Mouse (Mus musculus) heart, adult 2 months (tissue): Measurements from ENCODE around the gene Gm10945. TPM values are rescaled to one million over a fixed set of nuclear protein-coding genes. Genes with fewer than 3 reads are reported as not detected.

Experiments
- DNase-seq, 2 experiments: peaks; one replicate each; pipeline ENCODE4 v3.0.0; 2021
- H3K27ac ChIP-seq: fragments of 200-600 bp; 2 replicates; pipeline ENCODE4 v1.8.1; 2022
- H3K27me3 ChIP-seq: fragments of 200-500 bp; 2 replicates; pipeline ENCODE4 v1.6.1; 2012; ENCODE audit warnings: mild to moderate bottlenecking, low read length, inconsistent platforms, mixed read lengths; ENCODE audit not compliant: control insufficient read depth, insufficient read depth
- H3K36me3 ChIP-seq: fragments of 200-500 bp; 2 replicates; pipeline ENCODE4 v1.6.1; 2012; ENCODE audit warnings: low read length, inconsistent platforms; ENCODE audit not compliant: control insufficient read depth, insufficient read depth
- H3K4me1 ChIP-seq: fragments of 200-500 bp; 2 replicates; pipeline ENCODE4 v1.6.1; 2011; ENCODE audit warnings: low read length; ENCODE audit not compliant: control insufficient read depth, insufficient read depth
- H3K4me3 ChIP-seq: fragments of 200-600 bp; 2 replicates; pipeline ENCODE4 v1.8.1; 2022
- H3K79me2 ChIP-seq: fragments of 200-500 bp; replicated peaks from 2 replicates; pipeline ENCODE4 v1.6.1; 2012; ENCODE audit warnings: mild to moderate bottlenecking, inconsistent platforms, low read length, moderate library complexity, mixed read lengths; ENCODE audit not compliant: control insufficient read depth, insufficient read depth
- H3K9ac ChIP-seq: fragments of 200-500 bp; 2 replicates; pipeline ENCODE4 v1.6.1; 2012; ENCODE audit warnings: low read depth, mild to moderate bottlenecking, control low read depth, inconsistent platforms, low read length, mixed read lengths
- CTCF ChIP-seq: fragments of 200-600 bp; IDR thresholded peaks from 2 replicates; pipeline ENCODE4 v1.8.1; 2022; ENCODE audit warnings: antibody characterized with exemption, mild to moderate bottlenecking, moderate library complexity
- EP300 ChIP-seq: fragments of 200-500 bp; IDR thresholded peaks from 2 replicates; pipeline ENCODE4 v1.6.1; 2011; ENCODE audit warnings: low read depth, low read length, control low read depth; ENCODE audit not compliant: insufficient read depth
- POLR2A ChIP-seq: fragments of 200-500 bp; IDR thresholded peaks from 2 replicates; pipeline ENCODE4 v1.6.1; 2011; ENCODE audit warnings: mild to moderate bottlenecking, low read depth, low read length, control low read depth; ENCODE audit not compliant: insufficient read depth
- WGBS: fragments of 180-500 bp; shearing (Covaris S2); methylation state at CpG from one replicate; pipeline ENCODE4 v1.1.7; 2018; 5-methylcytosine and 5-hydroxymethylcytosine counted together
- intact Hi-C: fragments of 180-260 bp; cut with DNase I; formaldehyde crosslinking; loops from one replicate; pipeline ENCODE4 v1.15.1; 2025
- long read RNA-seq: library from polyadenylated mRNA; stranded (forward); transcript quantifications from one replicate; pipeline ENCODE4 v2.0.0, GENCODE M21; 2021
- polyA plus RNA-seq: library from polyadenylated mRNA; depleted of rRNA; stranded (reverse); fragments of >200 nt; gene quantifications from 2 replicates; pipeline ENCODE4 v1.2.3, GENCODE M21; 2012; rRNA removed
- total RNA-seq, 2 experiments: library from RNA; stranded (reverse); gene quantifications; 2 replicates each; pipeline ENCODE4 v1.2.3; 2021

The Gm10945 gene
- total RNA-seq, result not detected
- not detected in 2 replicates for polyA plus RNA-seq
- long read RNA-seq, result 0 reads

DNA sequence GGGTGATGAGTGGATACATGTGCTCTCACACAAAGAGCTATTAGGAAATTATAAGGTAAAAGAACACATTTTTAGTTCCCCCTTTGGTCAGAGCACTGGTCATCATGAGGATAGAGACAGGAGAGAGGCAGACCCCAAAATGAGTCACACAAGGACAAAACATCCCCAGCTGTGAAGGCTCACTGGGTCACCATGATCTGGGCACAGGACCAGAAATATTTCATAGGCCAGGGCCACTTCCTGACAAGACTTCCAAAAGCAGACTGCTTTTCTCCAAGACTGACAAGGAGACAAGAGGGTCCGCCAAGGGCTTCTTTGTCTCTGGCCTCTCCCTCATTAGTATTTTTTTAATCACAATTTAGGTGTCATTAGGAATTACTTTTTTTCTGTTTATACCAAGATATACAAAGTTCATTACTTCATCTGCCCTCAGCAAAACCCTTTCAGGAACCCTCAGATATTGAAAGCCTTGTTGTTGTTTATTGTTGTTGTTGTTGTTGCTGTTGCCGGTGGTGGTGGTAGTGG is at the start of gene Gm10945:
Gene Gm10945 (minus strand): TSS at position 475 of the 525 bp plus-strand sequence.
- DNase-seq, result peak; percentile 41 to 54
- peak within 1 kb of the TSS; percentile 22 for H3K27ac ChIP-seq
- H3K4me3 ChIP-seq, result no peak within 1 kb of the TSS
- TF ChIP-seq CTCF (no peak), POLR2A (no peak), EP300 (no peak)
- intact Hi-C loops, result no loop called here
- no peaks in the 10 kb centered on the region for H3K4me1 ChIP-seq
- 81% methylated on average over 2 of the region's 2 CpGs for WGBS
- H3K36me3 ChIP-seq, result no peaks in the 10 kb centered on the region
- H3K79me2 ChIP-seq, result no peaks in the 10 kb centered on the region
- no peaks in the 10 kb centered on the region for H3K27me3 ChIP-seq
- no peak within 1 kb of the TSS for H3K9ac ChIP-seq

DNA sequence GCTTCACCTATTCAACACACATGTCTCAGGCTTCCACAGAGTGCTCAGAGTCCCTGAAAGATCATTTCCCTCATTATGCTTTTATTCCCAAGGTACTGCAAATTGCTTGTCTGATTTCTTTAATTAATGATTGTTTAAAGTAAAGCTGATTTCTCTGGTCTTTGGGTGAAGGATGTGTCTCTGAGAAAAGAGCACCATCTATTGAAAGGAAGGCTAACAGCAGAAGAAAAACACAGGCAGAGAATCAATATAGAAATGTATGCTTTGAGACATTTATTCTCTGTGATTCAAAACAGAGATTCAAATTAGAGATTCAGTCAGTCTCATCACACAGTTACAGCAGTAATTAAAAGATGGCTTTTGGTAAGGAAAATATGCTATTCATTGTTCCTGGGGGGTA is 28.7 kb upstream of the Gm10945 start:
- Histone ChIP-seq H3K36me3 (no peaks in the 10 kb centered on the region), H3K27me3 (no peaks in the 10 kb centered on the region), H3K4me1 (no peaks in the 10 kb centered on the region), H3K9ac (no peak overlapping the region), H3K4me3 (no peak overlapping the region), H3K79me2 (no peaks in the 10 kb centered on the region), H3K27ac (no peak overlapping the region)
- intact Hi-C loops, result no loop called here
- TF ChIP-seq POLR2A (no peak), EP300 (no peak), CTCF (no peak)
- no peak for DNase-seq

DNA sequence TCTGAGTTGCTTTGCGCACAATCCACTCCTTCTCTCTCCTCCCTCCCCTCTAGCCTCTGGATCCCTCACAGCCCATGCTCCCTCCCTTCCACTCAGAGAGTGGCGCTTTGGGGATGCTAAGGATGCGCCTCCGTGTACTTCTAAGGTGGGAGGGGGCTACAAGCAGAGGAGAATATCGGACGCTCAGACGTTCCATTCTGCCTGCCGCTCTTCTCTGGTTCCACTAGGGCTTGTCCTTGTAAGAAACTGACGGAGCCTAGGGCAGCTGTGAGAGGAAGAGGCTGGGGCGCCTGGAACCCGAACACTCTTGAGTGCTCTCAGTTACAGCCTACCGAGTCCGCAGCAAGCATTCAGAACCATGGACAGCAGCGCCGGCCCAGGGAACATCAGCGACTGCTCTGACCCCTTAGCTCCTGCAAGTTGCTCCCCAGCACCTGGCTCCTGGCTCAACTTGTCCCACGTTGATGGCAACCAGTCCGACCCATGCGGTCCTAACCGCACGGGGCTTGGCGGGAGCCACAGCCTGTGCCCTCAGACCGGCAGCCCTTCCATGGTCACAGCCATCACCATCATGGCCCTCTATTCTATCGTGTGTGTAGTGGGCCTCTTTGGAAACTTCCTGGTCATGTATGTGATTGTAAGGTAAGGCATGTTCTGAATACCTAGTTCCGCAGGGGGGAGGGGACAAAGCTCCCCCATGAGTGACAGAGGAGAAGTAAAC is 27.1 kb upstream of the Gm10945 start:
- no peaks in the 10 kb centered on the region for H3K27me3 ChIP-seq
- DNase-seq, result peak in 1 of 2 experiments; percentile 32
- intact Hi-C loops, result no loop called here

DNA sequence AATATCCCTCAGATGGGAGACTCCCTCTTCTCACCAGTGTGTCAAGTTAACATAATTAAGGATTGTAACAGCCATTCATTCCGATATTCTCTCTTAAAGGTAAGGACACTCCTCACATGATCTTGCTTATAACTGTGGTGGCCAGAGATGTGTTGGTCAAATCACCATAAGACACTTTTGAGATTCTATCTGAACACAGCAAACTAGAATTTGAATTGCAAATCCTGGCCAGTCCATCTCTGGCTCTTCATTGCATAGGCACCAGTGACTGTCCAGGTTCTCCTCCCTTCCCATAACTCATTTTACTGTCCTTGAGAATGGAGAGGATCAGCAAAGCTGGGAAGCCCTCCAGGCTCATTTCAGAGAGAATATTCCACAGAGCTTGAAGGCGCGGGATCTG is 3.4 kb downstream of the Gm10945 start, which contains the start of gene Oprm1:
Gene Oprm1 (plus strand): TSS at position 301 of the 400 bp plus-strand sequence.
- intact Hi-C loops, result no loop called here
- 84% methylated on average over 3 of the region's 3 CpGs for WGBS

More for the DNA sequence above, 27.1 kb upstream of the Gm10945 start:
- no peak overlapping the region for H3K27ac ChIP-seq
- H3K79me2 ChIP-seq, result no peaks in the 10 kb centered on the region
- no peak overlapping the region for H3K9ac ChIP-seq
- no peak overlapping the region for H3K4me3 ChIP-seq
- 4% methylated on average over 25 of the region's 25 CpGs for WGBS
- TF ChIP-seq CTCF, result no peak
- no peak for TF ChIP-seq EP300
- TF ChIP-seq POLR2A, result no peak
- no peaks in the 10 kb centered on the region for H3K4me1 ChIP-seq
- no peaks in the 10 kb centered on the region for H3K36me3 ChIP-seq

DNA sequence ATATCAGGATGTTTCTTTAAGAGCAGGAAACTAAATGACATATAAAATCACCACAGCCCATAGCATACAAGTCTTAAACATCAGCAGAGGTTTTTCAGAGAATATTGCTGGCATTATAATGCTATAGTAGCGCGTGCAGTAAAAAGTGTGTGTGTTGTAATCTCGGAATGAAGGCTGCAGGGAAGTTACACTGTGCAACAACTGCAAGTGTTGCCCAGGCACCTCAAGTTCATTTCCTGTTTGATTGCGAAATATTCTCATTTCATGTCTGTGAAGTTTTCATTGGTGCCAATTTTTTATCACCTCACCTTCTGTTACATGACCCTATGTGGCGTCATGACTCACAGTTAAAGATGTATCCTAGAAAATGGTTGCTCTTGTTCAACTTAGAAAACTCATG is 8.2 kb downstream of the Gm10945 start:
- no peak for DNase-seq
- no peaks in the 10 kb centered on the region for H3K79me2 ChIP-seq
- no peak for TF ChIP-seq CTCF
- no peak for TF ChIP-seq POLR2A
- TF ChIP-seq EP300, result no peak
- 62% methylated on average over 5 of the region's 5 CpGs for WGBS
- intact Hi-C loops, result no loop called here
- H3K4me3 ChIP-seq, result no peak overlapping the region
- H3K4me1 ChIP-seq, result no peaks in the 10 kb centered on the region
- H3K27me3 ChIP-seq, result no peaks in the 10 kb centered on the region
- no peak overlapping the region for H3K9ac ChIP-seq
- no peaks in the 10 kb centered on the region for H3K36me3 ChIP-seq
- H3K27ac ChIP-seq, result no peak overlapping the region

More for the DNA sequence above, 3.4 kb downstream of the Gm10945 start, which contains the start of gene Oprm1:
- no peak for DNase-seq
- H3K79me2 ChIP-seq, result no peaks in the 10 kb centered on the region
- H3K27me3 ChIP-seq, result no peaks in the 10 kb centered on the region
- no peaks in the 10 kb centered on the region for H3K36me3 ChIP-seq
- no peak within 1 kb of the TSS for H3K4me3 ChIP-seq
- no peak within 1 kb of the TSS for H3K27ac ChIP-seq
- TF ChIP-seq POLR2A (no peak), EP300 (no peak), CTCF (no peak)
- H3K4me1 ChIP-seq, result no peaks in the 10 kb centered on the region
- no peak within 1 kb of the TSS for H3K9ac ChIP-seq

DNA sequence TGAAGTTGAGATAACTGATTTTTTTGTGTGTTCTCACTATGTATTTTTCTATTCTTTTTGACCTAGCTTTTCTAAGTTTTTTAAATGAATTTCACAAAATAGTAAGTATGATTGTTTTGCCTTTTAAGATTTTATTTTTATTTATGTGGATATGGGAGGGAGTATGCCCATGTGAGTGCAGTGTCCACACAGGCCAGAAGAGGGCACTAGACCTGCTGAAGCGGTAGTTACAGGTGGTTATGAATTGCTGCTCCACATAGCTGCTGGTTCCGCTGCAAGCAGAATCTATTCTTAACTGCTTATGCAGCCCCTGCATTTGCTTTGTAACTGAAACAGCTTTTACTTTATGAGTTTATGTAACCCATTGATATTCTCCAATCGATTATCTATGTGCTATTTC is 33.1 kb downstream of the Gm10945 start:
- Histone ChIP-seq H3K9ac (no peak overlapping the region), H3K4me3 (no peak overlapping the region), H3K4me1 (no peaks in the 10 kb centered on the region), H3K27me3 (no peaks in the 10 kb centered on the region), H3K36me3 (no peaks in the 10 kb centered on the region), H3K27ac (no peak overlapping the region), H3K79me2 (no peaks in the 10 kb centered on the region)
- TF ChIP-seq EP300 (no peak), POLR2A (no peak), CTCF (no peak)
- DNase-seq, result no peak
- WGBS, result 86% methylated on average over 3 of the region's 3 CpGs
- intact Hi-C loops, result no loop called here
